Mouse (Mus musculus) heart, embryonic 13.5 days (tissue): ENCODE data around the gene Gm12169. TPM values are rescaled to one million over a fixed set of nuclear protein-coding genes. Genes with fewer than 3 reads are reported as not detected.

Experiments
- polyA plus RNA-seq: library from polyadenylated mRNA; unstranded; fragments of >200 nt; fragmentation: Nextera tagmentation; extraction: Ambion mirVana; gene quantifications from 2 replicates; pipeline ENCODE4 v1.2.1, GENCODE M21; 2015

Gene Gm12169
- polyA plus RNA-seq, 1 experiment from 2014 or later = not detected

Other genes starting within 250 kb of the Gm12169 start
- gene Cyfip2, start 211.4 kb upstream of the Gm12169 start, polyA plus RNA-seq = 5.3 and 5.4 TPM in 2 replicates
- gene Itk, start 134.7 kb upstream of the Gm12169 start, polyA plus RNA-seq = not detected in 2 replicates
- gene Fam71b, start 127.7 kb upstream of the Gm12169 start, polyA plus RNA-seq = not detected in 2 replicates
- 47.5 and 53.2 TPM in 2 replicates for gene Med7, start 87.3 kb upstream of the Gm12169 start, polyA plus RNA-seq
- 0.07 TPM in 1 of 2 replicates, not detected in the other for gene Havcr2, start 69.3 kb upstream of the Gm12169 start, polyA plus RNA-seq
- 0.23 and 0.28 TPM in 2 replicates for gene BC053393, start 47.3 kb downstream of the Gm12169 start, polyA plus RNA-seq
- not detected in 2 replicates for gene Dppa1, start 105.0 kb downstream of the Gm12169 start, polyA plus RNA-seq
- 0.16 and 0.43 TPM in 2 replicates for gene Timd2, start 182.8 kb downstream of the Gm12169 start, polyA plus RNA-seq
- 0.08 TPM in 1 of 2 replicates, not detected in the other for gene Havcr1, start 210.9 kb downstream of the Gm12169 start, polyA plus RNA-seq